Mouse (Mus musculus) cerebellum, adult 8-10 months (tissue): ENCODE data around the gene Crtc3.

Experiments used
- DNase-seq: peaks from one replicate; pipeline ENCODE4 v3.0.0; 2022

Crtc3 gene

DNA sequence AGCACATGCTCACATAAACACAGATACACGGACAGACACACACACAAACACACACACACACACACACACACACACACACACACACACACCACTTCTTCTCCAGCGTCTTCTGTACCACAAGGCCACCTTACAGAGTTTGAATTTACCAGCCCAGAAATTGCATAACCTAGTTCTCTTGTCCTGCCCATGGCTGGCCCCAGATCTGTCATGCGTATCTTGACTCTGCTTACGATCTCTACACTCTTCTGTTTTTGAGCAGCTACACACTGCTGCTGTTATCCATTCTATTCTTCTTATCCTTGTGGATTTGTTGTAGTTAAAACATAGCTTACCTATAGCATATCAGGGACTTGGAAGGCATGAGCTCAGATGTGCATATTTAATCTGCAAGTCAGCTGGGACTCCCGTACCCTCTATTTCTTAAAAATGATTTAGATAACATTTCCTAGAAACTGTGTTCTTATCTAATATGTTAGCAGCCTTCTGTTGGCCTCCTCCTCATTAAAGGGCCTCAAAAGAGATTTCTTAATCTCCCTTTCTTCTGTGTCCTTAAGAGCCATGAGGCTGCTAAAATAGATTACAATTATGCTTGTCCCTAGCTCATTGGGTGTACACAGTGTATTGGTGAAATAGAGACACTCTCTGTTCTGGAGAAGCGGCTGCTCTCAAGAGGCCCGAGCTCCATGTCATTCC is 146.4 kb downstream of the Crtc3 start:
- DNase-seq = no peak

DNA sequence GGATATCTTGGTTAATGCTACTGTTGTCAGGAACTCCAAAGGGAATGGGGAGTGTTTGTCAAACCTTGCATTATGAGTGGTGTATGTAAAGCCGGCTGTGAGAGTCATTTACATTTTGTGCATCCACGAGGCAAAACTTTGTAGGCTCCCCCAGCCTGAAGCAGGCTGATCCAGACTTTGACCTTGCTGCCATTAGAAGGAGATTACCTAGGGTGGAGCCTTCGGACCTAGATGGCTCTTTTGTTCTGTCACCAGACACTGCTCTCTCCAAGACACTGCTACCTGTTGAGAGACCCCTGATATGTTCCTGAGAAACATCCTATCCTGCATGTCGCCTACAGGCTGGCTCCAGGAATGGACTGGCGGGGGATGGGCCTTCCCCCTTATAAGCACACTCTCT is 149.1 kb downstream of the Crtc3 start:
- DNase-seq = no peak
